Mouse (Mus musculus) C2C12 (cell line): ENCODE results near the gene Mydgf.

Experiments
- CEBPB ChIP-seq: IDR thresholded peaks from one replicate; pipeline ENCODE4 v1.6.1; 2011; ENCODE audit warnings: low read depth, mild to moderate bottlenecking, control low read depth, moderate library complexity
- CTCF ChIP-seq: IDR thresholded peaks from one replicate; pipeline ENCODE4 v1.5.1; 2011; ENCODE audit not compliant: control insufficient read depth, insufficient read depth, insufficient read length
- FOSL1 ChIP-seq: IDR thresholded peaks from one replicate; pipeline ENCODE4 v1.8.0; 2011; ENCODE audit warnings: mild to moderate bottlenecking, low read length; ENCODE audit not compliant: poor library complexity, insufficient read depth, severe bottlenecking
- MAX ChIP-seq: IDR thresholded peaks from one replicate; pipeline ENCODE4 v1.6.1; 2011; ENCODE audit warnings: mild to moderate bottlenecking, control low read depth
- USF1 ChIP-seq: IDR thresholded peaks from one replicate; pipeline ENCODE4 v1.6.1; 2011; ENCODE audit warnings: low read depth, mild to moderate bottlenecking, control low read depth, moderate library complexity

DNA sequence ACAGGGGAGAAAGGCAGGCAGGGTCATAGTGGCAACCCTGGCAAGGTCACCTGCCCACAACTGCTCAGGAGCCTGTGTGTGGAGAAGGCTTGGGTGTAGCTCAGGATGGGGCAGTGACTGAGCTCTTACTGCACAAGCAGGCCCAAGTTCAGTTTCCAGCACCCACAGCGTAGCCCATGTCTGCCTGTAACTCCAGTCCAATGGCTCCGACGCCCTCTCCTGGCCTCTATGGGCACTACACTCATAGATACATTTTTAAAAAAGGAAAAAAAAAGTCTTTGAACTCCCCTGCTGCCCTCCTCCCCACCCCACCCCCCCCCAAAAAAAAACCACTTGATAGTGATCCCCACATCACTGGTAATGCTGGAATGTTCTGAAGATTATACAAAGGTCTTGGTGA is 17.9 kb upstream of the Mydgf start:
- no peak for TF ChIP-seq MAX
- no peak for TF ChIP-seq CEBPB
- no peak for TF ChIP-seq CTCF
- TF ChIP-seq USF1, result no peak
- TF ChIP-seq FOSL1, result no peak
